Mouse (Mus musculus): ENCODE measurements around the gene Foxred1. TPM values are rescaled to one million over a fixed set of nuclear protein-coding genes. Genes with fewer than 3 reads are reported as not detected.

Gene Foxred1
- total RNA-seq, 2 experiments from 2014 or later: 75.0 to 83.1 TPM

DNA sequence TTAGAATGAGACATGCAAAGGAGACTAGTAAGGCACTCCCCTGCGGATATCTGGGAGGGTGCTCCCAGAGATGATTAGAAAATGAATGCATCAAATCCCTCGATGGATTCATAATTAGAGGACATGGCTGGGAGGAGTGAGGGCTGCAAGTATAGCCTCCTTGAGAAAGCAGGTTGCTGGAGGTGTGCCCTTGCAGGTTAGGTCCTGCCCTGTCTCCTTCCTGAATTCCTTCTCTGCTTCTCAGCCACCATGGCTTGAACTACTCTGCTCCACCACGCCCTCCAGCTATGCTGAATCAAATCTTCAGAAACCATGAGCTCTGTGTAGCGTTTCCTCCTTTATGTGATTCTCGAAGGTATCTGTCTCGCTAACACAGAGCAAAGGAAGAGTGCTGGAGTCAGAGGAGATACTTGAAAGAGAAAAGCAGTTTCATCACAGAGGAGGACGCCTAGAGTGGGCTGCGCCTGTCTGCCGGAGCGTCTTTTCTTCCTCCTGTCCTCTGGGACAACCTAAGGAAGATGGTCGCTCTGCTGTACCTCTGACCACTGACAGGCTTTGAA, 17.8 kb downstream of the Foxred1 start:
- DNase-seq: no peak

DNA sequence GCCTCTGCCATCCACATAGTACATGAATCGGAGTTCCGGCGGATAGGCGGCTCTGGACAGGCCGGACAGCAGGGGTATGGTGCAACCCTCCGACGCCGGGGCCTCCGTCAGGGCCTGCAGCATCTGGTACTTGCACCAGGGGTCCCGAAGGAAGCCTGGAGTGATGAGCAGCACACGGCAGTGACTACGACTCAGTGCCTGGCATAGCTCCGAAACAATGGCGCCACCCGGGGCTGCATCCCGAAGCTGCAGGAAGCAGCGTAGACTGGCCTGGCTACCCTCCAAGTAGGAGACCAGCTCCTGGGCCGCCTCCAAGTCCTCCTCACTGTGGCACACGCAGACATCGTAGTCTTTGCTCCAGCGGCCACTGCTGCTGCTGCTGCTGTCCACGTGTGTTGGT, 22.2 kb downstream of the Foxred1 start:
- DNase-seq: peak in 1 of 2 experiments; percentile 37

DNA sequence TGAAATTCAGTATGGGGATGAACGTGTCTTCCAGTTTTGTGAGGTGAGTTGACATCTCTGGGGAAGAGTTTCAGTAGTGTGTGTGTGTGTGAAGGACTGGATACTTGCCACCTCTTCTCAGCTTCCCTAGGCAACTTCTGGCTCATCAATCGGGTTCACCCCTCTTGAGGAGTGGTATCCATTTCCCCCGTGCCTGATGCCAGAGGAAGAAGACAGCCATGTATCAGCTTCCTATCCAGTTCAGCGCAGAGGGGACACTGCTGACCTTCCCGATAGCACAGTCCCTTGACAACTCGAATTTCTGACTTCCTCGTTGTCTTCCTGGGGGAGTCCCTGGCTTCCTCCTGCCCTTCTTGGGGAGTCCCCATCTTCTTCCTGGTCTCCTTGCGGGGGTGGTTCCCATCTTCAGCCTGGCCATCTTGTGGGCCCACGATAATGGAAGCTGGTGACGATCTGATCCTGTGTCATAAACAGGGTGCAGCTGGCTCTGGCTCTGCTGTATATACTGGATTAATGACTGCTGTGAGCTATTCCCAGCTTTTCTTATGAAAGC, 23.4 kb downstream of the Foxred1 start:
- no peak for DNase-seq

DNA sequence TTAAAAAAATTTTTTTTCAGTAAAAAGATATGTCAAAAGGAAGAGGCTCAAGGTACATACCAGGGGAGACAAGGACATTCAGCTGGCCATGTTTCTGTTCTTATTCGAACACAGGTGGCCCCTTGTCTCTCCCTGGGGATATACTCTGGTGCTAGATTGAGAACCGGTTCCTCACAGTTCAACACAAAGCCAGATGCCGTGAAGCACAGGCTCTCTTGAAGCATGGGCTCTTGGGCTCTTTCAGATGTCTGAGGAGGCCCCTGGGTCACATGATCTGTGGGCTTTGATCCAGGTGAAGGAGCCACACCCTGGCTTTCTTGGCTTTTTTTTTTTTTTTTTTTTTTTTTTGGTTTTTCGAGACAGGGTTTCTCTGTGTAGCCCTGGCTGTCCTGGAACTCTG, 24.4 kb downstream of the Foxred1 start:
- no peak for DNase-seq

DNA sequence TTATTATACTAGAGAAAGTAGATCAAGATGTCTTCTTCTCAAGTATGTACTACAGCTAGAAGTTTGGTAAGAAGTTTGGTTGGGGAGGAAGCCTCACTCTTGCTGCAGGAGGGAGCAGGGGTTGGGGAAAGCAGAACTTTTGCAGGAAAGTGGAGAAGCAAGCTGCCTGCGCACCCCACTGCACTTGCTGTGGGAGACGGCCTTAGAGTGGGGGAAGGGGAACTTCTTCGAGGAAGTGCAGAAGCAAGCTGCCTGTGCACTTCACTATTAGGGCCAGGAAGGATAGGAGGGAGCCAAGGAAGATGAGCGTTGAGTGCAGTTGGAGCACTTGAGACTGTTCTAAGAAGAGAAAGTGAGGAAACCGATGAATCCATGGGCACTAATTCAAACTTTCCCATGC, 27.5 kb downstream of the Foxred1 start:
- DNase-seq: peak in 1 of 2 experiments; percentile 35

DNA sequence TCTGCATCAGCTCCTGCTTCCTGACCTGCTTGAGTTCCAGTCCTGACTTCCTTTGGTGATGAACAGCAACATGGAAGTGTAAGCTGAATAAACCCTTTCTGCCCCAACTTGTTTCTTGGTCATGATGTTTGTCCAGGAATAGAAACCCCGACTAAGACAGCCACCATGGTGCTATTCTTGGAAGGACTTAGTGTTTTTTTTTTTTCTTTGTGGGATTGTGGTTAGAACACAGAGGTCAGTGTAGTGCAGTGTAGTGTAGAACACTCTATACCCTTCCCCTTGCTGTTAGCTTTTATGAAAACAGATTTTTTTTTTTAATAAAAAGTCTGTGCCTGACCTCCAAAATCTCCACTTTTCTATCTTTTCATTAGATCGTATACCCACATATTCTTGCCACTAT, 28.0 kb downstream of the Foxred1 start:
- no peak for DNase-seq

DNA sequence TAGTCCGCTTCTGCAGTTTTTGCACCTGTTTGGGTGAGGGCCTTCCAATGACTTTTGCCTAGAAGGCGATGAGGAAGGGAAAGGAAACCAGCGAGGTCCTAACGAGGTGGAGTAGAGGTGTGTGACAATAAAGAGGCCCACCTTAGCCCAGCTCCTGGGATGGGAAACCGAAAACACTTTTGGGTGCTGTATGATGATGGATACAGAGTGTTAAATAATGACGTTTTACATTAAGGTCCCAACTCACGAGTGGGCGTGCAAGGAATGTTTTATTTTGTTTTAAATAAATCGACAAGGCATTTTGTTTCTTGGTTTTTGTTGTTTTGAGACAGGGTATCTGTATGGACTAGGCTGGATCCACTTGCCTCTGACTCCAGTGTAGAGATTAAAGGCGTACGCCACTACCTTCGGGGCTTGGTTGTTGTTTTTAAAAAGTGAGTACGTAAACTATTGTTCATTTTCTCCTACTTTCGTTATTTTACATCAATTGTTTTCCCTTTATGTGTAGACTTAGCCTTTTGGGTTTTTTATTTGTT, 34.7 kb downstream of the Foxred1 start:
- no peak for DNase-seq

DNA sequence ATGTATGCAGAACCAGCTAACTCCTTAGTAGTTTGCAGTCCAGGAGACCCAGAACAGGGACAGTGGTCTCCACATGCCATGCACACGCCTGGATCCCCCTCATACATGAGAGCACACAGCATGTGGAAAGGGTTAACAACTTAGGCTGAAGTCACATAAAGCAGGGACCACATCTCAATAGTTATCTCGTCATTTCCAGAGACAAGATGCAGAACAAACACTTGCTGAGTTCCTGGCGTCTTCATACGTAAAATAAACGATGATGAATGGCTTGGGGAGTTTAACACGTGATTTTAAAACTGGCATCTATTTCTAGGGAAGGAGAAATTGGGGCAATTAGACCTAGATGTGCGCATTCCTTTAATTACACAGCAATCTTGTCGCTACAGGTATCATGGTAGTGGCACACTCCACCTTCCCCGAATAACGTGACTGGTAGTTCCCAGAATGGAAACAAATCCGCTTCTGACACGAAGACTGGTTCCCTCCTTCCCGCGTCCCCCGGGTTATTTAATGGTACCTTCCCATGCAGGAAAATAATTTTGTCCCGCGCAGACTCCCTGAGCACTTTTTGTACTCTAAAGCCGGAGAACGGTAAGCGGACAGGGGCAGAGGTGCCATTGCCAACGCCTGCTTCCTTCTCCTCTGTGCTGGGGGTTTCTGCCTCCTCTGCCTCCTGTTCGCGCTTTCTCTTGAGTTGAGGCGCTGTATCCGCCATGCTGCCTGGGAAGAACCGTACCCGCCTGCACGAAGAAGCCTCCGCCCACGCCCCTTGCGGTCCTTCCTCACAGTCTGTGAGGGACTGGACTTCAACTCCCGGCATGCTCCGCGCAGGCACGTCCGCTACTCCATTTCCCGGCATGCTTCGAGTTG, 35.4 kb downstream of the Foxred1 start, which contains the start of gene Dcps:
TSS of gene Dcps (minus strand) at position 811 of the 873 bp plus-strand sequence.
- peak; percentile 96 to 97 for DNase-seq

DNA sequence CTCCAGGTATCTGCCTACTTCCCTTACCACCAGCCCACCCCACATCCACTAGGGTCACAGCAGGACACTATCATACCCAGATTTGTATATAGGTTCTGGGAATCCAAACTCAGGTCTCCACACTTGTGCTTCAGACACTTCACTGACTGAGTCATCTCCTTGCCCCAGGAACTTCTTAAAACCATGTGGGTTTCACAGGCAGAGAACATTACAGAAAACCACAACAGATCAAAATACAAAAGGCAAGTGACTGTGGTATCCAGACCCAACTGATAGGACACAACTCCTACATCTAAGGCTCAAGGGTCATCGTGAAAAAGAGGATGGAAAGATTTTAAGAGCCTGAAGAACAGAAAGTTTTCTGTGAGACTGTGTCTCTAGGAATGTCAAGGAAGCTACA, 37.5 kb downstream of the Foxred1 start:
- DNase-seq: no peak

DNA sequence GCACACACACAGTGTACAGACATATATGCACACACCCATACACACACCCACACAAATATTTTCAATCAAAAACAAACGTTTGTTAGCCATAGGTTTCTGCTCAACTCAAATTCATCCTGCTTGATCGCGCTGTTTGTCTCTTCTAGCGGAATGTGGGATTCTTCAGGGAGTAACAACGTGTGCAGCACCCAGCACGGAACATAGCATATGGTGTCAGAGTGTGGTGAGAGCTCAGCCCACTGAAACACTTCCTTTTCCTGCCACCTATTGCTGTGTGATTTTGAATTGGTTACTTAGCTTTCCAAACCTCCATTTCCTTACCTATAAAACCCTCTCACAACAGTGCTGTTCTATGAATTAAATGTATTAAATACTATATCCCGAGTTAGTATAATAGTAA, 40.8 kb downstream of the Foxred1 start:
- no peak for DNase-seq

DNA sequence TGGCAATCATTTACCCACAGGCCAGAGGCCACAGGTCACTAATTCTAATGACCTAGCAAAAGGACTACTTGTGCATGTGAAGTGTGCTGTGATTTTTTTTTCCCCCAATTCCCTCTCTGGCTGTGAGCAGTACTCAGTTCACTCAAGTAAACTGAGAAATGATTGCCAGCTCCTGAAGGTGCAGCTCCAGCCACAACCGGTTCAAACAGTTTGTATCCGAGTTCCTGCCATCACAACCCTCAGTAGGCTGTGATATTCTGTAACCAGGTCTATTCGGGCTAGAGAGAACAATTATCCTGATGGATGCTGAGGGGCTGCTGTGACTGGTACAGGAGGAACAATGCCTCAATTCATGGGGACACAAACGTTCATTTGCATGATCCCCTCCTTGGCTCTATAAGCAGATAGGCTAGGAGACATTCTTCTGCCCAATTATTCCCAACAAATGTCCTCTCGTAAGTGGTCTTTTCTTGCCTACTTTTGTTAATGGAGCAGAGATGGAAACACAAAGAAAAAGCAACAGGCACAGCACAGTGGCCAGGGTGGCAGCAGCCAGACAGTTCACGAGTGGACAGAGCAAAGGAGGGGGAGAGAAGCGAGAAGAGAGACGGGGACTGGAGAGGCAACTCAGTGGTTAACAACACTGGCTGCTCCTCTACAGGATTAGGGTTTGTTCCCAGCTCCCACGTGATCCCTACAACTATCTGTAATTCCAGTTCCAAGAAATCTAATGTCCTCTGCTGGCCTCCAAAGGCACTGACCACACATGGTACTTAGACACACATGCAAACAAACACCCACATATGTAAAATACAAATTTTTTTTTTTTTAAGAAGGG, 43.8 kb downstream of the Foxred1 start:
- no peak for DNase-seq

DNA sequence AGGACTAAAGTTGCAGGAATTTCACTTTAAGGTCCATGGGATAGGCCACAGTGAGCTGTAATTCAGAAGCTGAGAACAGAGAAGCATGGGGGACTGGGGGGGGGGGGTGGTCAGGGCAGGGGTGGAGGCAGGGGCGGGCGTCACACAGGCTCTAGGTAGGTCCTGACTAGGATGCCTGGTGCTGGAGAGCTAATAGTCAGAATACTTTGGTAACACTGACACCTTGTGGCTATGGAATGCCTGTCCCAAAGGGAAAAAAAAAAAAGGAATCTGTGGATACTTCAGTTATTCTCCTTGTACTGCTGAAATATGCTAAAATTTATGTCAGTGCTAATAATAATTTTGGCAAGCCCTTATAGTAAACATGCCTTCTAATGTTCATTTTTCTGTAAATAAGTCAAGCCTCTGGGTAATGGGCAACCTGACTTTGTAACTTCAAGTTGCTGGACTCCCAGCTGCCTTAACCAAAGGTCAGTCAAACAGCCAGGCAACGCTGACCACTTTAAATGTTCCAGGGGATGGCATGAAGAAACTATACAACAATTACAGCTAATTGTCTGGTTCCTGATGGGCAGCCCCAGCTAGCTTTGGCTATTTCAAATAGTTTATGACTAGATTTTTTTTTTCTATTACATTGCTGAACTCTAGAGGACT, 44.6 kb downstream of the Foxred1 start:
- DNase-seq: peak; percentile 49 to 60

DNA sequence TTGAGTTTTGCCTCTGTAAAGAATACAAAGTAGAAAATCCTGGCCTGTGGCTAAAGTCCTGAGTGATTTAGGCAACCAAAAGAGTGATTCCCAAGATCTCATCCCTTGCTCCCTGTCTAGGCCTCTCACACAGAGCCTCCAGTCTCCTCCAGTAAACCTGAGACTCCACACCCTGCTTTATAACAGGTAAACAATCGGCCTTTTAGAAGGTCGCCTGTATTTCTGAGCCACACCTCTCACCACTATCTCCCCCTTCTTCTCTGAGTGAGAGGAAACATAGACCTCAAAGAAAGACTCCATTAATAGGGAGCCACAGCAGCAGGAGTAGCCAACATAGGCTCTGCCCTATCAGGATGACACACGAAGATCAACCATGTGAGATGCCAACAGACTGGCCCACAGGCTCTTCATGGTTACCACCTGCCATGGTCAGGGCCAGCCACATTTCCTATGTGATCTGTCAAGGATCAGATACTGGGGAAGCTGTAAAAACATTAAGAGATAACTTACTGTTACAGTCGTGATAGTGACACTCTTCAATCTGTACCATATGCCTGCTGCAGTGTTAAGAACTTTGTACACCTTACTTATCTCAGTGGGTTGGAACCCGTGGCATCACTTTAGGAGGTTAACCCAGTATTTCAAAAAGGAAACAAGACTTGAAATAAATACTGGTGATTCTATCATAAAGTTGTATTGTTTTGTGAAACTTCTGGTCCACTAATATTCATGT, 46.5 kb downstream of the Foxred1 start:
- DNase-seq: no peak

DNA sequence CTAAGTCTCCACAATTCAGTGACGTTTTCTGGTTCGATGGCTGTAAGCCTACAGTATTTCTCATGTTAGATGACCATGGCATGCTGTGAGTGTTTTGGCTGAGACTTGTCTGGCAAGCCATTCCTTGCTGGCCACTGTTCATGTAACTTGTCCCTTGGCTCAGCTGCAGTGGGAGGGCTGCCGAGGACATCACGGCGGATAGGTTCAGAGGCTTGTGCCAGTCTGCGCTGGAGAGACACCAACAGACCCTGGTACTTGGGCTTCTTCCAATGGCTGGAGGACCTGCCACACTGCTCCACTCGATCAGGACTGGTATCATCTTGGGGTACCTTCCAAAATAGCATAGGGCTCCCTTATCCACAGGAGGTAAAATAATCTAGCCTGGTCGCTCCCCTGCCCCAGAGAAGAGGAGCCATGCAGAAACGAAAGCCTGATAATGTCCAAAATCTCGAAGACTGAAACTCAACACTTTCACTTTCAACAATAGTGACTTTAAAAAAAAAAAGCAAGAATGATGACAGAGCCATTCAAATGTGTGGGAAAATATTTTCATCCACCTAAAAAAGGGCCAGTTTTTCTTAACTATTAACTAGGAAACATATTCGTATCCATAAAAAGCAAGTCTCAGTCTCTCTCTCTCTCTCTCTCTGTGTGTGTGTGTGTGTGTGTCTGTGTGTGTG, 47.7 kb downstream of the Foxred1 start:
- DNase-seq: peak; percentile 86 to 89

DNA sequence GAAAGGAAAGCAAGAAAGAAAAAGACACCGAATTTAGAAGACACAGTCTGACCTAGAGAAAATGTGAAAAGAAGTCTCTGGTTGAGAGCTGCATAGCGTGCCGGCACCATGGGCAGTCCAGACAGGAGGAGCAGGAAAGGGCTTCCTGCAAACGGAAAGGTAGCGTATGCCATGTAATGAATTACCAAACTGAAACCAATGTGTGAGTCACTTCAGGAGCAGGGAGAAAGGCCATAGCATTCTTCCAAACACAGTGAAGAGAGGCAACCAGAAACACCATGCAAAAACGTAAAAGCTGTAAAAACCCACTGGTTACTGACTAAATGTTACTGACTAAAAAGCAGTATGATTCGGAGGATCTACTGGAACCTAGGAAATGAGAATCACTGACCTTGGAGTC, 49.1 kb downstream of the Foxred1 start:
- DNase-seq: no peak

DNA sequence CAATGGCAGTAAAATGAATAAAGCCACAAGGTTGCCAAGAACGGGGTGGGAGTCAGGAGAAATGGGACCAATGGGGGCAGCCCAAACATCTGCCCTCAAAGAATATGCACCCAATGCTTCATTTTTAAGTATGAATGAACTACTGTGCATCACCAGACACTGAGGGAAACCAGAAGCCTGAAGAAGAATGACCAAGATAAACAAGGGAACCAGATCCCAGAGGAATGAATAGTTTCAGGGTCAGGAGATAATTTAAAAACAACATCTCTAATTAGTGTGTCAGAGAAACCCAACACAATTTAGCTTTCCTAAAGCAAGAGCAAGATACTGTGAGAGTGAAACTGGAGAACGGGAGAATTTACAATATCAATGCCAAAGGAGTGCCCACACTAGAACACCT, 50.2 kb downstream of the Foxred1 start:
- no peak for DNase-seq

DNA sequence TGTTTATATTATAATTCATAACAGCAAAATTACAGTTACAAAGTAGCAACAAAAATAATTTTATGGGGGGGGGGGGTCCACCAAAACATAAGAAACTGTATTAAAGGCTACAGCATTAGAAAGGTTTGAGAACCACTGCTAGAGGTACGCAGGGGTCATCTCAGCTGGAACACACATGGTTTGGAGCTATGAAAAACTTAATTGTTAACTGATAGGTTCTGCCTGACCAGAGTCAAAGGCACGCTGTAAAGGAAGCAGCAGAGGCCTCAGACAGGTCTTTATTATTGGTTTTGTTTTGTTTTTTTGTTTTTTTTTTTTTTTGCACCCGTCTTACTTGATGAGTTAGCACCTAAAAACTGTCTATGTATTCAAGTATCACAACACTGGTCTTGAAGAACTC, 52.4 kb downstream of the Foxred1 start:
- DNase-seq: no peak

DNA sequence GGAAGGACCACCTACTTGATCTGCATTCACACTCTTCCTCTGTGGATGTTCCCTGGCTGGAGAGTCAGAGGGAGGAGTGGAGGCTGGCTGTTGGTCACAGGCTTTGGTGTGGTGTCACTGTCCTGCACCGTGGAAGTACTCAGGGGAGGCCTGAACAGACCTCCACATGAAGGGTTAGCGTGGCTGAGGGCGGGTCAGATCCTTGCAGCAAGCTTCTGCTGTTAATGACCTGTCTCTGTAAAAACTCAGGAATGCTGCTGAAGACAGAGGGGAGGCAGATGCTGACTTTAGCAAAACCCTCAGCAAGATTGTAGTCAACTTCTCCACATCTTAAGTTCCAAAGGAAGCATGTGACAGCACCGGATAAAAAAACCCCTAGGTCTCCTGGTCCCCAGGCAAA, 54.0 kb downstream of the Foxred1 start:
- no peak for DNase-seq

DNA sequence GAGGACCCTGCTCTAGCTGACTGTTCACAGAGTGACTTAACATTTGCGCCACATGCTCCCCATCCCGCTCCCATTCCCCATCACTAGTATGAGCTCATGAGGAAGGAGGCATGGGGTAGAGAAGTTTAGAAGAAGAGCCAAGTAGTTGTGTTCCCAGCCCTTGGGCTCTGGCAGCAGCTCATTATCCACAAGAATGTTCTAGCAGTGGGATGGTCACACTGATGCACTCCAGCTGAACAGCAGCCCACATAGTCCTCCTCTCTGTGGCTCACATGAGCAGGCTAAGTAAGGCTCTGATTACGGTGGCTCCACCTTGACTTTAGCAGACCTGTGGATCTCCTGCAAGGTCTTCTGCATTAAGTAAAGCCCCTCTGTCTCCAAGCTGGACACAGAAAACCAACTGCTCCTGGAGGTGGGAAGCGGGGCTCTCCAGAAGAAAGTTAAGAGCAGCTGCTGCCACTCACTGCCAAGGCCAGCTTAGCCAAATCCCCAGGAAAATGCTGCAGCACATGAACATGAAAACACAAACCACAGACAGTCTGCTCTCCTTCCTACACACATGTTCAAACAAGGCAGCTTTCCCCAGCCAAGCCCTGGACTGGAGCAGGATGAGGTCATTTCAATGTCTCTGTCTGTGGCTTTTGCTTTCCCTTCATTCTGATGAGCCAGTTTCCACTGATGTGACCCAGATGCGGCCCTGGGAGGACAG, 54.7 kb downstream of the Foxred1 start:
- DNase-seq: peak; percentile 64 to 77

Data from heart, adult 18-20 months (tissue).